Mouse (Mus musculus) heart, postnatal 14 days (tissue): ENCODE measurements around the gene Hist1h3a. TPM values are rescaled to one million over a fixed set of nuclear protein-coding genes. Genes with fewer than 3 reads are reported as not detected.

Experiments
- DNase-seq, 2 experiments: peaks; one replicate each; pipeline ENCODE4 v3.0.0; 2021 to 2022
- intact Hi-C: fragments of 180-260 bp; cut with DNase I; formaldehyde crosslinking; loops from one replicate; pipeline ENCODE4 v1.15.1; 2025
- total RNA-seq, 2 experiments: library from RNA; stranded (reverse); gene quantifications; 2 replicates each; pipeline ENCODE4 v1.2.3; 2021

Hist1h3a gene
- total RNA-seq, 2 experiments from 2014 or later: 55.1 to 114 TPM

DNA sequence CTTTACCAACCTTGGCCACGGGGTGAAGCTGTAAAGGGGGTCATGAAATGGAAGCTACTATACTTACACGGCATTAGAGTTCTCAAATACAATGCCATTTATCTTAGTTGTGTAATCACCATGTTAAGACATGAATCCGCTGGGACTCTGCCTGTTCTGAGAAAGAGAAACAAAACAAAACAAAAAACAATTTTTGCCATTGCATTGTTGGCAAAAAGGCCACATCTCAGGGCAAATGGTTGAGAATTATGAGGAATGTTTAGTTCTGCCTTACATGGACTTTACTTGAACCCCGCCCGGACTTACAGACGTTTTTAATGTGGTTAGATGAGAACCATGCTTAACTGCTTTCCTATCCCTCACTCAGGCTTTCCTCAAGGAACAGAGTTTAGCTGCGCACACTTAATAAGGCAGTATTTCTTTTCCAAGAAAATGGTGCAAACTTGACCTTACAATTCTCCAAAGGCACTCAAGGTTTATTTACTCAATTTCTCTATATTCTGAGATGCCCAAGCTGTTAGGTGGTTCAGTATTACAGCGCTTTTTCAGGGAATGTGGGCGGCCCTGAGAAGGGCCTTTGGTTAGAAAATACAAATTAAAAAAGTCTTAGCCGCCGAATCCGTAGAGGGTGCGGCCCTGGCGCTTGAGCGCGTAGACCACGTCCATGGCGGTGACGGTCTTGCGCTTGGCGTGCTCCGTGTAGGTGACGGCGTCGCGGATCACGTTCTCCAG lies 1.8 kb downstream of the Hist1h3a start:
- intact Hi-C loops: loop anchor here (5.0 kb wide), 1 partner anchor 1718 kb away; the partner anchor contains the start of genes Hist1h2ag, Hist1h2bj and Hist1h4i
- DNase-seq: no peak

DNA sequence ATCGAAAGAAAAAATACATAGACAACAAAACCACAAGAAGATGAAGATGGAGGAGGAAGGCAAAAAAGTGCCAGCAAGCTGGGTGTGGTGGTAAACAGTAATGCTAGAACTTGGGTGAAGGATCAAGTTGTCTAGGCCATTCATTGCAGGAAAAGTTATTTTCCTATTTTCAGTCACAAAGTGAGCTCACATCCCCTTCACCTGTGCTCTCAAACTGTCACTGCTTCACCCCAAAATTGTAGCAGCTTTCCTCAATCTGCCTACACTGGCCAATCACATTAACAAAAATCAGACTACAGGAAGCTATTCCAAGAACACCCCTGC lies 2.3 kb downstream of the Hist1h3a start:
- intact Hi-C loops: loop anchor here (5.0 to 10.0 kb wide), 2 partner anchors 1718 to 1935 kb away; partner anchors contain the start of genes Hist1h2ag, Hist1h2bj and Hist1h4i
- DNase-seq: no peak

DNA sequence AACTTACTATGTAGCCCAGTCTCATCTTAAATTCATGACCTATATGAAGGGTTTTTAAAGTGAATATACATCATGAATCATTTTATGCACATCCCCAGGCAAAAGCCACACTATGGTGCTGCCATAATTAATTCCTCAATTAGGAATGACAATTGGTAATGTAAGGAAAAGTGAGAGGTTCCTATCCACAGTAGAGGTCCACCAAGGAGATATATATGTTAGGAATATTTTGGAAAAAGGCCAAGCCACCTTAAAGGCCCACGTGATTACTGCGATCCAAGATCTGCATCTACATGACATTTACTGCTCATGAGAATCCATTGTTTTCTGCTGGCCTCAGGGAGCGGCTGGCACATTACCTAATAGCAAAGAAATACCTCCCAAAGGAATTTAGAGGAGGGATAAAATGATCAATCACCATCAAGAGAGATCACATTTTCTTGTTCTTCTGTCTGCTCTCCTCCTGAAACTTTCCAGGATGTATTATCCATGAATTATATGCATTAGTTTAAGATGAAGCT lies 2.9 kb downstream of the Hist1h3a start:
- no peak for DNase-seq
- intact Hi-C loops: loop anchor here (10.0 kb wide), 1 partner anchor 1935 kb away; no protein-coding TSS in a partner anchor

DNA sequence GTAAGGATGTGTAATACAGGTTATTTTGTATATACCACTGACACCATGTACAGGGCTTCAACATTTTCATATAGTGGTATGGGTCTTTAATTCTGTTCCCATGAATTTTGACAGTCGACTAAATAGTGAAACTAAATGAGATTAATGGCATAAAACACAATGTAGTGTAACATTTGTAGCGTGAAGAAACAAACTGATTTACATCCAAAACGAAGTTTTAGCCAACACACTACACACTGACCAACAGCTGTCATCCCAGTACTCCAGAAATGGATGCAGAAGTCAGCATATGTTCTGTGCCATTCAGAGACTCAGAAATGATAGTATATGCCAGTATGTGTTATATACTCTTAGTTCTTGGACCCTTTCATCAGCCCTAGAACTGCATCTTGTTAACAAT lies 4.3 kb downstream of the Hist1h3a start:
- intact Hi-C loops: loop anchor here (10.0 kb wide), 1 partner anchor 1933 kb away; no protein-coding TSS in a partner anchor
- no peak for DNase-seq

DNA sequence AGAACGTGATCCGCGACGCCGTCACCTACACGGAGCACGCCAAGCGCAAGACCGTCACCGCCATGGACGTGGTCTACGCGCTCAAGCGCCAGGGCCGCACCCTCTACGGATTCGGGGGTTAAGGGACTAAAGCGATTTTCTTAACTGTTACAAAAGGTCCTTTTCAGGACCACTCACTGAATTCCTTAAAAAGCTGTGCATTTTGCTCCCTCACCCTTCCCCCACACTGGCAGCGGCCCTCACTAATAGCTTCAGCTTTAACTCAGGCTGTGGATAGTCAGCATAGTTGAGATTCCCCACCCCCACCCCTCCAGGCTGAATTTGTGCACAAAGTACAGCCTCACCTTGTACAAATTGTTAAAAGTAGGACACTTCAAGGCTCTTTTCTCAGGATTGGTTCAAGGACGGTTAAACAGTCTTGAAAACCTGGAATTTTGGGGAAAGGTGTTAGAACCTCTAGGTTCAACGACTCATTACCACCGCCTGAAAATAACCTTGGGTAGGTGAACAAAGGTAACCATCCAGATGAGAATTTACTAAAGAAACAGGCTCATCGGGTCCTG lies 4.9 kb downstream of the Hist1h3a start:
- no peak for DNase-seq
- intact Hi-C loops: loop anchor here (10.0 kb wide), 1 partner anchor 1932 kb away; no protein-coding TSS in a partner anchor

DNA sequence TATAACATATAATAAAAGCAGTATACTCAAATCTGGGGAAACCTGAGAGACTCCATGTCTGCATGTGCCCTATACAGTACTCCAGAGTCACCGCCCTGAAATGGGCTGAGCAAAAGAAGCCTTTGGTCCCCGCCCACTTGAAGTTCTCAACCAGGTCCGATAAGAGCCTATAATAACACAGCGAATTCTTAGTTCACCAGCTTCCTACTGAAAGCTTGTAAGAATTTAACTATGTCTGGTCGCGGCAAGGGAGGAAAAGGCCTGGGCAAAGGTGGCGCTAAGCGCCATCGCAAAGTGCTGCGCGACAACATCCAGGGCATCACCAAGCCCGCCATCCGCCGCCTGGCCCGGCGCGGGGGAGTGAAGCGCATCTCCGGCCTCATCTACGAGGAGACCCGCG lies 5.4 kb downstream of the Hist1h3a start, which contains the start of gene Hist1h4b:
Gene Hist1h4b (plus strand): TSS at position 224 of the 400 bp plus-strand sequence.
- peak; percentile 69 to 85 for DNase-seq
- intact Hi-C loops: loop anchor here (10.0 kb wide), 1 partner anchor 1932 kb away; no protein-coding TSS in a partner anchor

DNA sequence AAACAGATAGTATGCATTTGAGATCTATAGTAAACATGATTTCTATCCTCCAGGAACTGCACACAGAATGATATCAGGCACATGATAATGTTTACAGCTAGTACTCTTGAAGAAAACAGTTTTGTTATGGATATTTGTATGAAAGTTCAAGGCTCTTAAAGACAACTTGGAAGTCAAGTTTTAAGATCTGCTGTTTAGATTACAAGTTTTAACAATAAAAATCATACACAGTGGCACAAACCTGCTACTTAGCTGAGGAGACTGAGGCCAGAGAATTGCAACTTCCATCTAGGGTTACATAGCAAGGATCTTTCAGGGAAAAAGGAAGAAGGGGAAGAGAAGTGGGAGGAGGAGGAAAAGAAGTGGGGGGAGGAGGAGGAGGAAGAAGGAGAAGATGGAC lies 7.2 kb downstream of the Hist1h3a start:
- intact Hi-C loops: loop anchor here (10.0 kb wide), 1 partner anchor 1930 kb away; no protein-coding TSS in a partner anchor
- no peak for DNase-seq

DNA sequence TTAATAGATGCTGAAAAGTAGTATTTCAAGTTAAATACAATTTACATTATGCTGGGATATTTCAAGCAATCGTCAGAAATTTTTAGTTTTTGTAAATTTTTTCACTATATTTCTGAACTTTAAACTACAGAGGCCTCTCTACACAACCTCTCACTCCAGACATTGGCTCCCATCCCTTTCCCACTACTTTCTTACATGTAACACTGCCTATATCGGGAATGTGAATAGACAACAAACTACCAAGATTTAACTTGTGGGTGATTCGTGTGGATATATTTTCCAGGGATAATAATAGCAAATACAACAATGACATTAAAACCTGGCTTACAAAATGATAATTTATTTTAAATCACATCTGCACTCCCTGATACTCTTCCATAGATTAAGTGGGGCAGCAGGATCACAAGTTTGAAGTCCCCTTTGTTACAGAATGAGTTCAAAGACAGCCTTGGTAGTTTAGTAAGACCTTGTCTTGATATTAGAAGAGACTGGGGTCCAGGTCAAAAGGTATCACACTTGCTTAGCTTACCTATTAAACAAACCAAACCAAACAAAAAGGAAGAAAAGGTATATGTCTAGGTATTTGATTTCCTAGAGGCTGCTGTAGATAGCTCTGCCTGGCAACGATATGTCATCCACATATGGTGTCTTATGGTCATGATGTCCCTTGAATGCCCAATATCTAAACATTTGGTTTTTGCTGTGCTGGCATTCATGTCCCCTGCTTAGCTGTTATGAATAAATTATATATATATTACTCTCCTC lies 8.7 kb downstream of the Hist1h3a start:
- intact Hi-C loops: loop anchor here (10.0 kb wide), 1 partner anchor 1929 kb away; no protein-coding TSS in a partner anchor
- no peak for DNase-seq

DNA sequence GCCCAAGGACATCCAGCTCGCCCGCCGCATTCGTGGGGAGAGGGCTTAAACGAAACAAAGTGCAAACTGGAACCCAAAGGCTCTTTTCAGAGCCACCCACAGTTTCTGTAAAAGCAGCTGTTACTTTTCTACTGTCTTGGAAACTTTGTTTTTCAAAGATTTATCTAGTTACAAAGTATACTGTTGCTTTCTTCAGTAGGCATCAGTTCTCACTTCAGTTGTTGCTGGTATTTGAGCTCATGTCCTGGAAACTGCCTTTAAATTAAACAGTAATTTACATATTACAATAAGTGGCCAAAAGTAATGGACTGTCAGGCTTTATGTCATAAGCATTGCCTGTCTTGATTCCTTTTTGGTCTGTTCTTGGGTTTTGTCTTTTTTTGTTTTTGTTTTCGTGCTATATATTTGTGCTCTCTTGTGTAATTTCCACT lies 9.4 kb downstream of the Hist1h3a start:
- no peak for DNase-seq
- intact Hi-C loops: loop anchor here (10.0 kb wide), 1 partner anchor 1928 kb away; no protein-coding TSS in a partner anchor

DNA sequence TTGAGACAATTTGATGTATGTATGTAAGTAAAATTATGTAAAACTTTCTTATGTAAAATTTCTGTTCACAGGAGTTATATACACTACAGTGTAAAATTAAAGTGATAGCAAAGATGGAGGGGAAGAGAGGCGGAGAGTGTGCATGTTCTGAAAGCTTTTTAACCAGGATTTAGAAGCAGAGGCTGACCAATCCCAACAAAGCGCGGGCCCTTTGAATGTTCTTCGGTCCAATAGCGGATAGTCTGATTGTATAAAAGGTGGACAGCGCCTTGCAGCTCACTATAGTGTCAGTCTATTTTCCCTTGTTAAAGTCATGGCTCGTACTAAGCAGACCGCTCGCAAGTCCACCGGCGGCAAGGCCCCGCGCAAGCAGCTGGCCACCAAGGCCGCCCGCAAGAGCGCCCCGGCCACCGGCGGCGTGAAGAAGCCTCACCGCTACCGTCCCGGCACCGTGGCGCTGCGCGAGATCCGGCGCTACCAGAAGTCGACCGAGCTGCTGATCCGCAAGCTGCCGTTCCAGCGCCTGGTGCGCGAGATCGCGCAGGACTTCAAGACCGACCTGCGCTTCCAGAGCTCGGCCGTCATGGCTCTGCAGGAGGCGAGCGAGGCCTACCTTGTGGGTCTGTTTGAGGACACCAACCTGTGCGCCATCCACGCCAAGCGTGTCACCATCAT lies 10.0 kb downstream of the Hist1h3a start, which contains the start of gene Hist1h3b:
Gene Hist1h3b (plus strand): TSS at position 201 of the 675 bp plus-strand sequence.
- intact Hi-C loops: loop anchor here (10.0 kb wide), 1 partner anchor 1927 kb away; no protein-coding TSS in a partner anchor
- DNase-seq: peak; percentile 82 to 87

DNA sequence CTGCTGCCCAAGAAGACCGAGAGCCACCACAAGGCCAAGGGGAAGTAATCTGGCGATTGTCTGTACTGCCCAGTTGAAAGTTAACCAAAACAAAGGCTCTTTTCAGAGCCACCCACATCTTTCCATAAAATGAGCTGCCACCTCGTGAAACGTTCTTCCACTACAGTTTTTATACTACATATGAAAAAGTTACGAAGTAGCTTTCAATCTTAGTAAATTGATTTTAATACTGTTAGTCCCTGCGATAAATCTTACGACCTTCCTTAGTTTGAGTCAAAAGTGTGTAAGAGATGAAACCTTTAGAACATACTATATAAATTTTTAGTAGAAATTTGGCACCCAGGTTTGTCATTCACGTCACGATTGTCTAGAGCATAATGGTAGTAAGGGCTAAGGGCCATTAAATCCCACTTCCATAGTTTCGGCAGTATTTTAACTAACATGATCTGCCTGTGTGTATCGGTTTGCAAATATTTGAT lies 10.7 kb downstream of the Hist1h3a start:
- intact Hi-C loops: loop anchor here (10.0 kb wide), 1 partner anchor 1927 kb away; no protein-coding TSS in a partner anchor
- no peak for DNase-seq

DNA sequence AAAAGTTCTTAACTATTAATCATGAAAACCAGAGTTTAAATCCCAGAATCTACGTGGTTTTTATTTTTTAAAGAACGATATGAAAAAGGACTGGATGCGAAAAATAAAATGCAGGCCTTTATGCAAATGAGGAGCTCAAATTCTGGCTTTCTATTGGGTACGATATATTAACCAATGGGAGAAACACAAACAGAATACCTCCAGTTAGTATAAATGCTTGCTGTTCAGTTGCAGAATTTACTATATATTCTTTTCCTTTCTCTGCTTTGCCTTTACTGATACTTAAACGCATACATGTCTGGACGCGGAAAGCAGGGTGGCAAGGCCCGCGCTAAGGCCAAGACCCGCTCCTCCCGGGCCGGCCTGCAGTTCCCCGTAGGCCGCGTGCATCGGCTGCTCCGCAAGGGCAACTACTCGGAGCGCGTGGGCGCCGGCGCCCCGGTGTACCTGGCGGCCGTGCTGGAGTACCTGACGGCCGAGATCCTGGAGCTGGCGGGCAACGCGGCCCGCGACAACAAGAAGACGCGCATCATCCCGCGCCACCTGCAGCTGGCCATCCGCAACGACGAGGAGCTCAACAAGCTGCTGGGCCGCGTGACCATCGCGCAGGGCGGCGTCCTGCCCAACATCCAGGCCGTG lies 11.2 kb downstream of the Hist1h3a start, which contains the start of gene Hist1h2ab:
Gene Hist1h2ab (plus strand): TSS at position 288 of the 639 bp plus-strand sequence.
- intact Hi-C loops: loop anchor here (10.0 kb wide), 1 partner anchor 1926 kb away; no protein-coding TSS in a partner anchor
- peak in 1 of 2 experiments; percentile 52 for DNase-seq

DNA sequence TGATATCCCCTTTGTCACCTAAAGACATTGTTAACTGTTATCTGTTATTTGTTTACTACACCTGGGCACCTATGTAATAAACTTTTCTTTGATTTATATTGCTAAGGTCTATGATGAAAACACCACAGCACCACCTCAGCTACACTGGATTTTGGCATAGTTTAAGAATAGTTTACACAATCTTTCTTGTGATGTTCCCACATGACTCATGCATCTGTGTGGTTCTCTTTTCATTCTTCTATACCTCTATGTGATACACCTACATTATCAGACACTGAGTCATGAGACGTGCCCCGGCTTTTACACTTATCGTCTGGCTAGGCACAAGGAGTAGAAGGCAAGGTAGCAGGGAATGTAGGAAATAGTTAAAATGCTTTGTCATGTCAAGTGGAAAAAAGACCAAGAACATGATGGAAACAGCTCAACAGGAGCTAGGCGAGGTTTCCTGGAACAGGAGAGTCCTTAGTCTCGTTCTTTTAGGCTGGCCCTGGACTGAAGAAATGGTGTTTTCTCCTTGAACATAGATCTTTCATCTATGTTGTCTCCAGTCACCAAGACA lies 12.5 kb downstream of the Hist1h3a start:
- intact Hi-C loops: loop anchor here (5.0 to 10.0 kb wide), 3 partner anchors 312 to 1925 kb away; partner anchors contain the start of genes Hist1h2ag, Hist1h2bj and Hist1h4i
- no peak for DNase-seq

DNA sequence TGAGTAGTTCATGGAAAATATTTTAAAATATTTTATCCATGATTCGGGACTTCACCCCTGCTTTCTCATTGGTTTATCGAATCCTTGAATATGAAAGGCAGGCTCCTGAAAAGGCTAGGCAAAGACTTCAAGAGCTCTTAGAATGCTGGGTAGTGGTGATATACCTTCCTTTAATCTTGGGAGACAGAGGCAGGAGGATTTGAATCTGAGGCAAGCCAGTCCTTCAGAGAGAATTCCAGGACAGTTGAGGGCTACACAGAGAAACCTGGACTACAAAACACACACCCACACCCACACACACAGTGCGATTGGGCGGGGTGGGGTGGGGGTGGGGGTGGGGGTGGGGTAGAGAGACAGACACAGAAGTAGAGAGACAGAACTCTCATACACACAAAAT lies 14.3 kb downstream of the Hist1h3a start:
- intact Hi-C loops: loop anchor here (5.0 kb wide), 2 partner anchors 311 to 1706 kb away; partner anchors contain the start of genes Hist1h2ag, Hist1h2bj and Hist1h4i
- DNase-seq: no peak

DNA sequence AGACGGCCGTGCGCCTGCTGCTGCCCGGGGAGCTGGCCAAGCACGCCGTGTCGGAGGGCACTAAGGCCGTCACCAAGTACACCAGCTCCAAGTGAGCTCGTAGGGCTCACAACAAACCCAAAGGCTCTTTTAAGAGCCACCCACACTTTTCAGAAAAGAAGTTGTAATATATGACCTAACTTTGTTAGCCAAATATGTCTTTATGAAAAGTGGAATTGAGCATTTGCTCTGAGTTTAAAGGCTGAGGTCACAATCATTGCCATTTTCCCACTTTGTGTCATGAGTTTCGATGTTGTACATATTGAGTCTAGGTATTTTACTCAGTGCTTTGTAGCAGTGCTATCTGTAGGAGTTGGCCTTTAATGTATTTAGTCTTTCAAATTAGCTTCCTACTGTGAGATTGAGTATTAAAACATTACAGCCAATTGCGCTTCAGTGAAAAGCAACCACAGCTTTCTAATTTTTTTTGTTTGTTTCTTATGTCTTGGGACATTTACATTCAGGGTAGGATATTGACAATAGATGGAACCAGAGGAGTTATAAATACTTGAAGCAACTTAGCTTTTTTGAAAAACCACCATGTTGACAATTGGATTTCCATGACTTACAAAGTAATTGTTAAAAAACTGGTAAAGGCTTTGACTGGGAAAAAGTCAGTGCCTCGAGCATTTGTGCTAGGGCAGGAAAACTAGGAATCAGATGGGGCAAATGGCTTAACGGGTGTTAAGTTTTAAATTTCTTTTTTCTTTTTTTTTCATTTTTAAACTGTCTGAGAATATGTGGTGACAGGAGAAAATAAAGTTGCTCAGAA lies 14.9 kb downstream of the Hist1h3a start:
- DNase-seq: no peak
- intact Hi-C loops: loop anchor here (5.0 kb wide), 2 partner anchors 310 to 1705 kb away; partner anchors contain the start of genes Hist1h2ag, Hist1h2bj and Hist1h4i

DNA sequence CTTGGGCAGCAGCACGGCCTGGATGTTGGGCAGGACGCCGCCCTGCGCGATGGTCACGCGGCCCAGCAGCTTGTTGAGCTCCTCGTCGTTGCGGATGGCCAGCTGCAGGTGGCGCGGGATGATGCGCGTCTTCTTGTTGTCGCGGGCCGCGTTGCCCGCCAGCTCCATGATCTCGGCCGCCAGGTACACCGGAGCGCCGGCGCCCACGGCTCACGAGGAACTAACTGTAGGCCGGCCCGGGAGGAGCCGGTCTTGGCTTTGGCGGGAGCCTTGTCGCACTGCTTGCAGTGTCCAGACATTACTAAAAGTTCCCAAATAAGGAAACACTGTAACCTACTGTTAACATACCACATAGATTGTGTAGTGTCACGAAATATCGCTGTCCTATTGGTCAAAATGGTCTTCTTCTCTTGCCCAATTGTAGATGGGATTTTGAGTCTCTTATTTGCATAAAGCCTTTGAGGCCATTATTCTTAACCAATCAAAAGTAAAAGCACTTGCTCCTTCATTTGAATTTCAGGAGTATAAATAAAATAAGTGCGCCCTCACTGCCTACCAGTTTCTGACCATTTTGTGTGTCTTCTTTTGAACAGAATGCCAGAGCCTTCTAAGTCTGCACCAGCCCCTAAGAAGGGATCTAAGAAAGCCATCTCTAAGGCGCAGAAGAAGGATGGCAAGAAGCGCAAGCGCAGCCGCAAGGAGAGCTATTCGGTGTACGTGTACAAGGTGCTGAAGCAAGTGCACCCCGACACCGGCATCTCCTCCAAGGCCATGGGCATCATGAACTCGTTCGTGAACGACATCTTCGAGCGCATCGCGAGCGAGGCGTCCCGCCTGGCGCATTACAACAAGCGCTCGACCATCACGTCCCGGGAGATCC lies 15.7 kb downstream of the Hist1h3a start, which contains the start of gene Hist1h2bb:
Gene Hist1h2bb (plus strand): TSS at position 534 of the 880 bp plus-strand sequence.
- intact Hi-C loops: loop anchor here (5.0 kb wide), 2 partner anchors 309 to 1704 kb away; partner anchors contain the start of genes Hist1h2ag, Hist1h2bj and Hist1h4i

More for the DNA sequence above, 15.7 kb downstream of the Hist1h3a start, which contains the start of gene Hist1h2bb:
- peak; percentile 64 to 70 for DNase-seq
